Mouse (Mus musculus) lung, embryonic 14.5 days (tissue): ENCODE results near the gene Eef1a1. TPM values are rescaled to one million over a fixed set of nuclear protein-coding genes. Genes with fewer than 3 reads are reported as not detected.
A peak's percentile ranks its signal among the peaks of the same experiment; 100 is the strongest.

Source experiments
- ATAC-seq: fragments of 200-750 bp; cut with Nextera tagmentation; 2 replicates; pipeline ENCODE4 v1.8.0; 2017; ENCODE audit warnings: mild to moderate bottlenecking, moderate TSS enrichment, moderate library complexity; ENCODE audit not compliant: insufficient read depth
- DNase-seq: peaks from one replicate; pipeline ENCODE4 v3.0.0-alpha.2; 2015
- H3K27ac ChIP-seq: fragments of 300-500 bp; sonication (generic); 2 replicates; pipeline ENCODE4 v1.5.1; 2014; ENCODE audit warnings: low read depth, mild to moderate bottlenecking, moderate library complexity
- H3K27me3 ChIP-seq: fragments of 300-500 bp; sonication (generic); 2 replicates; pipeline ENCODE4 v1.6.1; 2014; ENCODE audit warnings: low read length, control low read depth; ENCODE audit not compliant: insufficient read depth
- H3K36me3 ChIP-seq: fragments of 300-500 bp; sonication (generic); 2 replicates; pipeline ENCODE4 v1.6.1; 2014; ENCODE audit warnings: control low read depth; ENCODE audit not compliant: insufficient read depth
- H3K4me1 ChIP-seq: fragments of 300-500 bp; sonication (generic); 2 replicates; pipeline ENCODE4 v1.6.1; 2014; ENCODE audit warnings: antibody characterized with exemption, control low read depth; ENCODE audit not compliant: insufficient read depth
- H3K4me2 ChIP-seq: fragments of 300-500 bp; sonication (generic); 2 replicates; pipeline ENCODE4 v1.6.1; 2014; ENCODE audit warnings: mild to moderate bottlenecking
- H3K4me3 ChIP-seq: fragments of 300-500 bp; sonication (generic); 2 replicates; pipeline ENCODE4 v1.5.1; 2014; ENCODE audit warnings: low read depth, low read length
- H3K9ac ChIP-seq: fragments of 300-500 bp; sonication (generic); 2 replicates; pipeline ENCODE4 v1.6.1; 2014
- H3K9me3 ChIP-seq: fragments of 300-500 bp; sonication (generic); 2 replicates; pipeline ENCODE4 v1.6.1; 2016; ENCODE audit warnings: low read depth, low read length, control low read depth
- CTCF ChIP-seq: IDR thresholded peaks from 2 replicates; pipeline ENCODE4 v1.5.1; 2016; ENCODE audit warnings: antibody characterized with exemption, low read depth
- WGBS: fragments of 180-500 bp; shearing (Covaris S2); extraction: QIAGEN DNeasy Blood & Tissue Kit; methylation state at CpG from one replicate; pipeline ENCODE4 v1.1.7; 2014; 5-methylcytosine and 5-hydroxymethylcytosine counted together
- polyA plus RNA-seq: library from polyadenylated mRNA; unstranded; fragments of >200 nt; fragmentation: Nextera tagmentation; extraction: Ambion mirVana; gene quantifications from 2 replicates; pipeline ENCODE4 v1.2.1, GENCODE M21; 2014

The Eef1a1 gene
- polyA plus RNA-seq, 1 experiment from 2014 or later: 5,431 TPM

GRCm38 (mm10) chr9:78527767-78528381 is 38.9 kb upstream of the Eef1a1 start:
- Histone ChIP-seq H3K4me2 (peak overlapping the region; percentile 85), H3K27me3 (no peaks in the 10 kb centered on the region), H3K9me3 (no peaks in the 10 kb centered on the region), H3K36me3 (no peaks in the 10 kb centered on the region), H3K4me3 (peak overlapping the region; percentile 49), H3K27ac (peak overlapping the region; percentile 95), H3K4me1 (0 out of 2 replicates have a peak, but pooled peaks cover 7% of the 10 kb centered on the region), H3K9ac (peak overlapping the region; percentile 63)
- peak; percentile 96 for TF ChIP-seq CTCF
- ATAC-seq (peak; percentile 52), DNase-seq (peak; percentile 90)
- 1% methylated on average over 16 of the region's 16 CpGs for WGBS

GRCm38 (mm10) chr9:78527301-78527761 is 38.4 kb upstream of the Eef1a1 start:
- Histone ChIP-seq H3K27ac (peak overlapping the region; percentile 95), H3K4me3 (peak overlapping the region; percentile 49), H3K36me3 (no peaks in the 10 kb centered on the region), H3K4me2 (peak overlapping the region; percentile 85), H3K27me3 (no peaks in the 10 kb centered on the region), H3K4me1 (0 out of 2 replicates have a peak, but pooled peaks cover 7% of the 10 kb centered on the region), H3K9ac (peak overlapping the region; percentile 63), H3K9me3 (no peaks in the 10 kb centered on the region)
- peak; percentile 80 for TF ChIP-seq CTCF
- DNase-seq (peak; percentile 92), ATAC-seq (peak; percentile 85)
- WGBS: under 1% methylated on average over 24 of the region's 24 CpGs

- no peak for ATAC-seq
- Histone ChIP-seq H3K27ac (no peak overlapping the region), H3K9me3 (no peaks in the 10 kb centered on the region), H3K4me2 (no peak overlapping the region), H3K9ac (no peak overlapping the region), H3K4me1 (no peaks in the 10 kb centered on the region; the same call in 1 of the 2 replicates), H3K4me3 (no peak overlapping the region), H3K36me3 (no peaks in the 10 kb centered on the region), H3K27me3 (no peaks in the 10 kb centered on the region)
- no peak for DNase-seq
- WGBS: 77% methylated on average over 2 of the region's 2 CpGs
- no peak for TF ChIP-seq CTCF
These were observed 37.3 kb upstream of the Eef1a1 start for GRCm38 (mm10) chr9:78526206-78526605.

- H3K4me1 ChIP-seq: no peaks in the 10 kb centered on the region; the same call in 1 of the 2 replicates
- H3K27me3 ChIP-seq: no peaks in the 10 kb centered on the region
- H3K4me2 ChIP-seq: no peak overlapping the region
- no peak for TF ChIP-seq CTCF
- H3K4me3 ChIP-seq: no peak overlapping the region
- ATAC-seq (no peak), DNase-seq (no peak)
- H3K36me3 ChIP-seq: no peaks in the 10 kb centered on the region
- H3K27ac ChIP-seq: no peak overlapping the region
- 86% methylated on average over 17 of the region's 17 CpGs for WGBS
- no peaks in the 10 kb centered on the region for H3K9me3 ChIP-seq
- no peak overlapping the region for H3K9ac ChIP-seq
These were observed 36.6 kb upstream of the Eef1a1 start for GRCm38 (mm10) chr9:78525451-78526135.

GRCm38 (mm10) chr9:78521689-78522088 is 32.7 kb upstream of the Eef1a1 start:
- no peaks in the 10 kb centered on the region for H3K36me3 ChIP-seq
- 28% methylated on average over 14 of the region's 14 CpGs for WGBS
- no peaks in the 10 kb centered on the region; the same call in 1 of the 2 replicates for H3K4me1 ChIP-seq
- TF ChIP-seq CTCF: peak; percentile 55
- H3K27ac ChIP-seq: no peak overlapping the region
- H3K9me3 ChIP-seq: no peaks in the 10 kb centered on the region
- DNase-seq (peak; percentile 31), ATAC-seq (no peak)
- H3K4me2 ChIP-seq: peak overlapping the region; percentile 86
- peak overlapping the region; percentile 51 for H3K9ac ChIP-seq
- peak overlapping the region; percentile 51 for H3K4me3 ChIP-seq
- H3K27me3 ChIP-seq: no peaks in the 10 kb centered on the region

GRCm38 (mm10) chr9:78520780-78521601 is 32.0 kb upstream of the Eef1a1 start:
- Histone ChIP-seq H3K27ac (peak overlapping the region; percentile 90), H3K36me3 (no peaks in the 10 kb centered on the region), H3K9ac (peak overlapping the region; percentile 51), H3K27me3 (no peaks in the 10 kb centered on the region), H3K4me1 (no peaks in the 10 kb centered on the region; the same call in 1 of the 2 replicates), H3K4me3 (peak overlapping the region; percentile 51), H3K4me2 (peak overlapping the region; percentile 86), H3K9me3 (no peaks in the 10 kb centered on the region)
- WGBS: 2% methylated on average over 40 of the region's 40 CpGs
- peak; percentile 68 for DNase-seq
- peak; percentile 67 for ATAC-seq
- TF ChIP-seq CTCF: no peak
